Mouse (Mus musculus) right cerebral cortex, adult 2 months (tissue): ENCODE results near the gene Socs2.
A peak's percentile ranks its signal among the peaks of the same experiment; 100 is the strongest.
"Not testable (repeated sequence)": the region's sequence is repeated elsewhere in the genome, so short reads cannot be mapped to it uniquely, and the experiment has no call there.

Experiments used
- DNase-seq, 2 experiments: peaks; one replicate each; pipeline ENCODE4 v3.0.0; 2021 to 2022; ENCODE audit warnings: low spot score in 2 of 2

The Socs2 gene

DNA sequence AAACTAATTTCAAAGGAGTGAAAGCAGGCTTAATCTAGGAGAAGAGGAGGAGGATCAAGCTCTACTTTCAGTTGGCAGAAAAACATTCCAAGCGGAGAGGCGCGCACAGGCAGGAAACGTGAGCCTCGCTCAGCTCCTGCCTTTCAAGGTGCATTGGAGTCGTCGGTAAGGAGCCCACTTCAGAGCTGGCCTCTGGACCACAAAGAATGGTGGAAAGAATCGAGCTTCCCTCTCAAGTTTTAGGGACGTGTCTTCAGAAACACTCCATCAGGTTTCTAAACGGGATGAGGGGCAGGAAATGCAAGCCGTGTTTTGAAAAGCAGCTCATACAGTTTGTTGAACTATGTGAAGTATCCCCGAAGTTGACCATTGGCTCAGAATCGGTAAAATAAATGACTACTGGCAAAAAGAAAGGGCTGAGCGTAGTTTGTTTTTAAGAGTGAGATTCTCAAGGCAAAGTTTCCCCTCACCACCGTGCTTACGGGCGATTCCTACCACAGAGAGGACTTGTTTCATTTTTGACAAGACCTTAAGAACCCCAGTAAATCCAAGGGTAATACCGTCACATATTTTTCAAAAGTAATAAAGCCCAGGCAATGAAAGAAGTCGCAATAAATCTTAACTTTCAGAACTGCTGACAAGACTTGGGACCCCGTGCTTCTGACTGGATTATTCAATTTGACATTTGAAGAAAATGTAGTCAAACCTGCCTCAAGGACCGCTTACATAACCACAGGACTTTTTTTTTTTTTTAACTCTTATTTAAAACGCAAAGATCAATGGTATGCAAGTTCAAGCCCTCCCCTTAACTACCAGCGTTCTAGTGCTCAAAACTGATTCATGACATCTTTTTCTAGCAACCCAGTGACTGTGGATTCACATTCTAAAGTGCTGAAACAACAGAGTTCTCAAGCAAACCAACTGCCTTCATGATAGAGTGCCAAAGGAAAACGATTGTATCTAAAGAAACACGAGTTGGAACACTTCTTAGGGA, 21.9 kb downstream of the Socs2 start:
- DNase-seq: no peak

DNA sequence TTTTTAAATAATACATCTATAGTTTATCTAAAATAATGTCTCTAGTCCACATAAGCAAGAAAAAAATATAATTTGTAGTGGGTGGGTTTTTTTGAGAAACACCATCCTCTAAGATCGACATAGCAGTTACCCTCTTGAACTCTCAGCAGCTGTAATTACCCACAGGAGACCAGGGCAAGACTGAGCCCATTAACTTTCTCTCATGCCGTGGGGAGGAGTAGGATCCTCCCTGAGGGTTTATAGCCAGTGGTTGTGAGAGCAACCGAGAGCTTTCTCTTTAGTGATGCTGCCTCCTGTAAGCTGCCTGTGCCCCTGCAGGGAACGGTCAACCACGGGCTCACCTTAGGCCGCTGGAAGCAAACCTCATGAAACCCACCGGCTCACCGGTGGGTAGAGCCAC, 24.9 kb downstream of the Socs2 start:
- no peak for DNase-seq

- no peak for DNase-seq
Observed at GRCm38 (mm10) chr10:95390871-95391270, 26.1 kb downstream of the Socs2 start.

- DNase-seq: not testable (repeated sequence)
Observed at GRCm38 (mm10) chr10:95389805-95390204, 27.2 kb downstream of the Socs2 start.

DNA sequence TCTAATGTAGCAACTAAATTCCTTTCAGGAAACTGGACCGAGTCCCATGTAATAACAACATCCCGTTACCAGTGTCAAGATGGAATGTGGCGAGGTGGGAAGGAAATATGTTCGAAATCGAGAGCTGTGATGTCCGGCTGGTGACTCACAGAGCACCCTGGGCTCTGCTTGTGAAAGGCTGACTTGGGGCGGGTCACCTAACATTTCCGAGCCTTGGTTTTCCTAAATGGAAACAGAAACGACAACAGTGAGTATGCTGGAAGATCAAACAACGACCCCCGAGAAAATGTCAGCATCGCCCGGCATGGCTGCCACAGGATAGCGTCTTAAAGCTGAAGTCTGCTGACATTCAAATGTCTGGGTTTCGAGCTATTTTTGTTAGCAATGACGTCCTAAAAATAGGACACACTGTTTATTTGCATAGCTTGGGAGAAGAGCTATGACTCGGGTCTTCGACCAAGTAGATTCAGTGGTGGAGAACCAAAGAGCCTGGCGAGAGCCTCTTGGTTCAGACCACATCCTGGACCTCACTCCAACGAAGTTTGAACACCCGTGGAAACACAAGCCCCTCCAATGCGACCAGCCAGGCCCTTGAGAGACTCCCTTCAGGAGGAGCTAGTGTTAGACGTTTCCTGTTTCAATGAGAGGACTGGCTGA, 28.0 kb downstream of the Socs2 start:
- DNase-seq: no peak

- no peak for DNase-seq
Observed at GRCm38 (mm10) chr10:95386527-95386926, 30.5 kb downstream of the Socs2 start.

- no peak for DNase-seq
Observed at GRCm38 (mm10) chr10:95385801-95386203, 31.2 kb downstream of the Socs2 start.

- no peak for DNase-seq
Observed at GRCm38 (mm10) chr10:95385081-95385480, 31.9 kb downstream of the Socs2 start.

GRCm38 (mm10) chr10:95384446-95384845, 32.5 kb downstream of the Socs2 start:
- no peak for DNase-seq

GRCm38 (mm10) chr10:95373340-95373739, 43.6 kb downstream of the Socs2 start:
- DNase-seq: no peak

DNA sequence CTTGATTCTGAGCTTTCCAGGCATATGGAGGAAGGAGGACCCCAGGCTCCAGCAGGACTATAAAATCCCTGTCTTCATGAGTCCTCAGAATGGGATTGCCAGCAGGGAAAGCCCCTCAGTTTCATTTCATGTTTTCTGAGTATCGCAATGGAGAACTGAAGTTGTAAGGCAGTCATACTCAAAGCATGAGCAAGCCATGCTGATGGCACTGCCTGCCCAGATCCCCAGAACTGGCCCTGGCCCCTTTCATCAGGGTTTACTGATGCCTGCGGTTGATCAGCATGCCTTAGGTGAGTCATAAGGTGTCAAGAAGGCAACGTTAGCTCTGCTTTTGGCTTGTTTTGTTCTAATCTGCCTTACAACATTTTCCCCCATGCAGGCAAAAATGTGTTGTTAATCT, 45.0 kb downstream of the Socs2 start:
- no peak for DNase-seq

DNA sequence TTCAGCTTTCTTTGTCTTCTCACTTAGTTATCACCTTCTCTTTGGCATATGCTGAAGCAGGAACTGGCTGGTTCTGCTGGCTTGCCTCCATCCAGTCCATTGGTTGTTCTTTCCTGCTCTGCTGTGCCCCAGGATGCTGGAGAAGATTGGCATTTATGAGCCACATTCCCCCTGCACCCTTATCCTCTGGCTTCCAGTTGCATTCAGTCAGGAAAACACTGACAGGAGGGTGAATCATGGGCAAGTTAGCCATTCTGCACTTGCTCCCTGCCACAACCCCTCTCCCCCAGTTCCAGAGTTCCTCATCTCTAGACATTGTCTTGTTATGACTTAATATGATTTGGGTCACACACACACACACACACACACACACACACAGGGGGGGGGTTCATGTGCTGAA, 47.8 kb downstream of the Socs2 start:
- DNase-seq: no peak

GRCm38 (mm10) chr10:95368151-95368550, 48.8 kb downstream of the Socs2 start:
- DNase-seq: no peak

DNA sequence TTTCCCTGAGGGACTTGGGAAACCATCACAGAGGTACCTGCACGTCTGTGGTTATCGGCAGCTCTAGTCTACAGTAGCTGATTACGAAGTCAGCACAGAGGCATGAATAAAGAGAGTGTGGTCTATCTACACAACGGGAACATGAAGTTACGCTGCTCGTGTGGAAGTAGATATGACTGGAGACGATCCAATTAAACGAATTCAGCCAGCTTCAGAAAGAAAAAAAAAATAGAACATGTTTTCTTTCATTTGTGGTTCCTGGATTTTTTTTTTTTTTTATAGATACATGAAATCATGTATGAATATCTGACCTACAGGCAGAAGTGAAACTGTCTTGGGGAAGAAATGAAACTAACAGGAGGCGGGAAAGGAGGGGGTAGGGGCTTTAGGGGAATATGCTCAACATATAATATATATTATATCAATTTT, 49.3 kb downstream of the Socs2 start:
- DNase-seq: no peak

DNA sequence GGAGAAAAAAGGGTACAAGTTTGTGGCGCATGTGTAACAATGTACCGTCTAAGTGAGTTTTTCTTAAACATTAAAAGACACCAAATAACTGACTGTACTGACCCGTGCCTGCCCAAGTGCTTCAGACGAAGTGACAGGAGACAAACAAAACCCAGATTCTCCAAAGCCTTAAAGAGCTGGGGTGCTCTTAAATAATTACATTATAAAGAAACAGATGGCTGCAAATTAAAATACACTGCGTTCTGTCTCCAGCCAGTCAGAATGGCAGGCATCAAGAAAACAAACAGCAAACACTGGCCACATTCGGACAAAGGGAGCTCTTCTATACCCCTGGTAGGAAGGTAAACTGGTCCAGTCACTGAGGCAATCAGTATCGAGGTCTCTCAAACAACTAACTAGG, 49.7 kb downstream of the Socs2 start:
- DNase-seq: no peak

DNA sequence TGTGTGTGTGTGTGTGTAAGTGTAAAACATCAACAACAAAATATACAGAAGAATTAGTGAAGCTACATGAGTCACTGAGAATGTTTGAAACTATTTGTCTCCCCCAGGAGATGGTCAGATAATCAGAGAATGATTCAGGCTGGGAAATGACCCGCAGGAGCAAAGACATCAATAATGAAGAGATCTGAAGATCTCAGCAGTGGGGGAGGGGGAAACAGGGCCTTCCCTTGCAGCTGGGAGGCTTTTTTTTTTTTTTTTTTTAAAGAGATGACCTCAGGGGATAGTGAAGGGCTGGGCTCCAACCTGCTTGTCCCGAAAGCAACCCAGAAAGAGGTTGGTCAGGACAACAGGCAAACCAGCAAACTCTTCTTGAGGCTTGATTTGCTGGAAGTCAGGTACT, 54.7 kb downstream of the Socs2 start:
- no peak for DNase-seq

- DNase-seq: no peak
Observed at GRCm38 (mm10) chr10:95361260-95361841, 55.6 kb downstream of the Socs2 start.

- no peak for DNase-seq
Observed at GRCm38 (mm10) chr10:95360048-95360447, 56.9 kb downstream of the Socs2 start.

DNA sequence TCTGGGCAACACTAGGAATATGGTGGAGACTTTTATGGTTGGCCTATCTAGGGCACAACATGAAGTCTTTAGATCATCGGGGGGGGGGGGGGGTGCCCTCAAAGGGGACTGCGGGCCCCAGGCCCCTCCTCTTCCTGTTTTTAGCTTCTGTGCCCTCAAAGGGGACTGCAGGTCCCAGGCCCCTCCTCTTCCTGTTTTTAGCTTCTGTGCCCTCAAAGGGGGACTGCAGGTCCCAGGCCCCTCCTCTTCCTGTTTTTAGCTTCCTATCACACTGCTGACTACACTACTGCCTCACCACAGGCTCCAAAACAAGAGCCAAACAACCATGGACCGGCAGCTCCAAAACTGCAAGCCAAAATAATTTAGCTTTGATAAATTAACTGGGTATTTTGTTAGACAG, 59.3 kb downstream of the Socs2 start:
- DNase-seq: no peak

GRCm38 (mm10) chr10:95356711-95357110, 60.3 kb downstream of the Socs2 start:
- peak in 1 of 2 experiments; percentile 3 for DNase-seq

DNA sequence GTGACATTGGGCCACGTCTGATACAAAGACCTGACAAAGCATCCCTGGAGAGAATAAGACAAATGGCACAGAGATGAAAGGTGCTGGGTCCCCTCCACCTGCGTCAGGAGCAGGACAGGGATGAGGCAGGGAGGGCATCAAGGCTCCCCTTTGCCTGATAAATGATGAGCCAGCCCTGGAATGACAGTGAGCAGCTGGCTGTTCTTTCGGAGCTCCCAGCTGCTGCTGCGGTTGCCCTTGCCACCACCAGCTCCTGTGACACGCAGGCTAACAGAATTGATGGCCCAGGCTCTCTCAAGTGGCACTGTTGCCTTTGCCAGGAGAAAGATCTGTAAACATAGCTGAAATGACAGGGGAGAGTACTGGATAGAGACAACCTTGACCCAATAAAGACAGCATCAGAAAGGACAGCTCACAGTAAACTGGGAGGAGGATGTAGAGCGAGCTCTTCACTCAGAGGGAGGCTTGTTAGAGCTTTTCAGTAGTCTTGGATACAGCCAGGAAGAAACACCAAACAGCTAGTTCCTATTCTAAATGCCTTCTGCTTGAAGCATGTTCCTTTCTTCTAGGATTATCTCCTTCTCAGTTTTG, 61.2 kb downstream of the Socs2 start:
- no peak for DNase-seq

DNA sequence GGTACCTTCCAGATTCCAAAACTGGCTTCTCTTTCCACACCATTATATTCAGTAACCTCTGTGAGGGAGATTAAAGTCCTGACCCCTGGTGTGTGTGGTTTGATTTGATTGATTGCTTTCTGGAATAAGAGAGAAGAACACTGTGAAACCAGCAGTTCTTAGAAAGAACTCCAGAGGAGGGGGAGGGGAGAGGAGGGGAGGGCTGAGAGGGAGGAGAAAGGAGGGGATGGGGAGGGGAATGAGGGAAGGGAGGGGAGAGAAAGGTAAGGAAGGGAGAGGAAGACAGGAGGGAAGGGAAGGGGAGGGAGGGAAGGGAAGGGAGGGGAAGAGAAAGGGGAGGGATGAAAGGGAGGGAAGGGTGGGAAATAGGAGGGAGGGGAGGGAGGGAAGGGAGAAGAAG, 62.3 kb downstream of the Socs2 start:
- no peak for DNase-seq
